Mouse (Mus musculus): ENCODE measurements around the gene Mrpl11.
A peak's percentile ranks its signal among the peaks of the same experiment; 100 is the strongest.
"Not testable (repeated sequence)": the region's sequence is repeated elsewhere in the genome, so short reads cannot be mapped to it uniquely, and the experiment has no call there.

Gene Mrpl11

GRCm38 (mm10) chr19:4961928-4962601 is at the start of gene Mrpl11:
Mrpl11 (plus strand) TSS chr19:4962147.
- peak; percentile 89 for DNase-seq (ENCODE audit: low read depth, low spot score)

DNA sequence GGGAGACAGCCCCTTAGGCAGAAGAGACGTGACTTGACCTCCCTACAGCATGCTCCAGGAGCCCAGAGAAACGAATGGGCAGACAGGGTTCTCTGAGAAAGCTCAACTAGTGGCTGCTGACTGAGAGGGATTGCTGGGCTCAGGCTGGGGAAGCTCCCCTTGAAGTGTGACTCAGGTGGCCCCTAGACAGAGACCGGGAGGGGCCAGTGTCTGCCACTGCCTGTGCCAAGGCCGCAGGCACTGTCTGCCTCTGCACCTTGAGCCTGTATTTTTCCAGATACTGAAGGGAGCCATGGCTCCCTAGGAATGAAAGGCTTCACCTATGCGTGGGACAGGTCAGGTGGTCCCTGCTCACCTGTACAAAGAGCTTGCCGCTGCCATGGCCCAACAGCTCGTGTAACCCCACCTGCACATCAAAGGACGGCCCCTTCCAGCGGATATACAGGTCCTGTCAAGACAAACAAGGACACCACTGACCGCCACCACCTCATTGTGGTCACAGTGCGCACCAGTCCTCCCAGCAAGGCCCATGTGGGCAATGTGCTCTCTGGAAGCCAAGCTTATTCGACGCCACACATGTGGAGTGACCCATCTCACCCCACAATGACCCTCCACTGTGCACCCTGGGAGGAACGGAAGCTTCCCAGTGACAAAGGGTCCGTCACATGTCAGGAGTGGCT is 45.9 kb upstream of the Mrpl11 start:
- DNase-seq (ENCODE audit: low read depth, low spot score) = no peak

DNA sequence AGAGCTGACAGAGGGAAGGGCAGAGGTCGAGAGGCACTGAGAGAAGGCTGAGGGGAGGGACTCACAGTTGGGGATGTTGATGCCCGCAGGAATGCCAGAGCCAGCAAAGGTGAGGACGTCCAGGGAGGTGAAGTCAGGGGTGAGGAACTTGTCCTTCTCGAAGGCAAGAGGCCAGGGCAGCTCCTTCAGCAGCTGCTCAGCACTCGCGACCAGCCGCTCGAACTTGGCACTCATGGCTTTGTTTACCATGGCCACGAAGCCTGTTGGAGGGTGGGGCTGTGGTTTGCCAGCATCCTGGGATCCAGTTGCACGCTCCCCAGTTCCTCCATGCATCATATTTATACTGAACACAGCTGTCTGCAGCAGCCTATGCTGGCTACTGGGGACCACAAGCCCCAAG is 45.1 kb upstream of the Mrpl11 start:
- DNase-seq (ENCODE audit: low read depth, low spot score) = no peak

DNA sequence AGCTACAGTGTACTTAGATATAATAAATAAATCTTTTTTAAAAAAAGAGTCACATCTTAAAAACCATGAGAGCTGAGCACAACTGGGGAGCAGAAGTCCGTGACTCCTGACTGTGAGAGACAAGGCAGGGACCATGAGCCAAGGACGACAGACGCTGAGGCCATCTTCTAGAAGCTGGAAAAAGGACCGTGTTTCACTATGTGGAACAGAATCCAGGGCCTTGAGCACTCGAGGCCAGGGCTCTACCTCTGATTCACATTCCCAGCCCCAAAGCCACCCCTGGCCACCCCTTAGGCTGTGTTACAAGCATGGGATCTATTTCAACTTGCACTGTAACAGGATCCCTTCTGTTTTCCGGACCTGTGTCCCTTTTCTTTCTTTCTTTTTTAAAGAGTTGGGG is 42.3 kb upstream of the Mrpl11 start:
- DNase-seq (ENCODE audit: low read depth, low spot score) = no peak

- DNase-seq (ENCODE audit: low read depth, low spot score) = no peak
Observed at GRCm38 (mm10) chr19:4925121-4925860, 36.7 kb upstream of the Mrpl11 start.

GRCm38 (mm10) chr19:4927904-4928531 is 33.9 kb upstream of the Mrpl11 start, which contains the start of gene Dpp3:
Dpp3 (minus strand) TSS chr19:4928287.
- DNase-seq (ENCODE audit: low read depth, low spot score) = peak; percentile 97

- peak; percentile 82 for DNase-seq (ENCODE audit: low read depth, low spot score)
Observed at GRCm38 (mm10) chr19:4928781-4929180, 33.2 kb upstream of the Mrpl11 start.

DNA sequence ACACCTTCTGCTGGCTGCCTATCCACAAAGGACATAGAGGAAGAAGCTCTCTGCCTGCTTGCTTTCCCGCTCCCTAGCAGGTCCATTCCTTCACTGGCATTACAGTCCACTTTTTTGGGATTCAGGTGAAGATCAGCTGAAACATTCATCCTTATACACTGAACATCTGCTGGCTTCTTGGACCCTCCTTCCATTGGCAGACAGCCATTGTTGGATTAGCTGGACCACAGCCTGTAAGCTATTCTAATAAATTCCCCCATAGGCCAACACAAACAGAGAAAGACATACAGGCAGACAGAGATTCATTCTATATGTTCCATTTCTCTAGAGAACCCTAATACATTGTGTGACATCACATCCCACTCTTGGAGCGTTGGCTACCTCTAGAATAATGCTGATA is 25.1 kb upstream of the Mrpl11 start:
- no peak for DNase-seq (ENCODE audit: low read depth, low spot score)

DNA sequence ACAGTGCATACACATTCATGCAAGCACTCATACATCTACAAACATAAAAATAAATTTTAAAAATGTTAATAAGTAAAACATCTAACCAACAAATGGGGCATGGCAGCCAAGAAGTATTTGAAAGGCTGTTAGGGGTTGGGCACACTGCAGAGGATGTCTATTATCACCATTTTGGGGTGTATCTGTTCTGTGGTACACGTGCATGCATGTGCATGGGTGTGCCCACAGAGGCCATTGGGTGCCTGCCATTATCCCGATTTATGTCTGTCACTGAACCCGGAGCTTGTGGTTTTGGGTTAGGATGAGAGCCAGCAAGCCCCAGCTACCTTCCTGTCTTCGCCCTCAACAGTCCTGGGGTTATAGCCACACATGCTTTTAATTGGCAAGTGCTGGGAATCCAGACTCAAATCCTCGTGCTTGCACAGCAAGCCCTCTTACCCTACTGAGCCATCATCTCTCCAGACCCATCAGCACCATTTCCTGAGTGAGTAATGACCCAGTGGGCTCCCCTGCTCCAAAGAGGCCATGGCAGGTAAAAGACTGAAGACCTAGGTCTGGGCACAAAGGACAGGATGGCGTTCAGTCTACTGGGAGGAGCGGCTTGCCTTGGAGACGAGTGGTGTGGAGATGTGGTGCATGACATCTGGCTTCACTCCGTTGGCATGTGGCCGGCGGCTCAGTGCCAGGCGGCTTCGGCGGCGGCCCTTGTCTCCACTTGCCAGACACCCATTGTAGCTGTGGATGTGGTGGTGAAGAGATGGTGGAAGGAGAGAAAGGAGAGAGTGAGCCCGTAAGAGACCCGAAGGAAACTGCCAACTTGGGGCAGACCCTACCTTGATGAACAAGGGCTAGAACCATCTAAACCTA is 24.3 kb upstream of the Mrpl11 start:
- DNase-seq (ENCODE audit: low read depth, low spot score) = no peak

DNA sequence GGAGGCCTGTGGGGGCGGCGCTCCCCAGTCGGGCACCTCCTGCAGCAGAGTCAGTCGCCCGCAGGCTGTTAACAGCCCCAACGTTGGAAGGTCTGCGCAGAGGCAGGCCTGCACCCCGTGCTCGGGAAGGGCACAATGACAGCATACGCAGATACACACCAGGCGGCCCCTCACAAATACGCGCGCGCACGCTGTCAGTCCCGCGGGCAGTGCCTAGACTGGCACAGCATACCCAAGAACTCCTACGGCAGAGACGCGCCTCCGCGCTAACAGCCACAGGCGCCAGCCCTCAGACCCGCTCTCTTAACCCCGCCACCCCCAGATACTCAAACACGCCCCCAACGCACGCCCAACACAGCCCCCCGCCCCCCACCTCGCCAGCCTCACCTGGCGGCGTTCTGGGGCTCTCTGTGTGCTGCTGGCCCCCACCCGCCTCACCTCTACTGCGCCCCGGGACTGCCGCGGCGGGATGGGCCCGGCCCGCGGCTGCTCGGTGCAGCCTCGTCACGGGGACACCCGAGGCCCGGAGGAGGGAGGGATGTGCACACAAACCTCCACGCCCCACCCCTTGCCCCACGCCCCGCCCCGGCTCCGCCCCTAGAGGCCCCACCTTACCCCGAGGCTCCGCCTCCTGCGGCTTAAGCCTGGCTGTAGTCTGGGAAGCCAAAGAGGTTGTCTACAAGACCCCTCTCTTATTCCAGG is 19.2 kb upstream of the Mrpl11 start, which contains the start of gene Peli3:
Gene Peli3 (minus strand): TSS at position 577 of the 702 bp plus-strand sequence.
- peak; percentile 55 for DNase-seq (ENCODE audit: low read depth, low spot score)

GRCm38 (mm10) chr19:4943253-4943588 is 18.7 kb upstream of the Mrpl11 start:
- DNase-seq (ENCODE audit: low read depth, low spot score) = no peak

DNA sequence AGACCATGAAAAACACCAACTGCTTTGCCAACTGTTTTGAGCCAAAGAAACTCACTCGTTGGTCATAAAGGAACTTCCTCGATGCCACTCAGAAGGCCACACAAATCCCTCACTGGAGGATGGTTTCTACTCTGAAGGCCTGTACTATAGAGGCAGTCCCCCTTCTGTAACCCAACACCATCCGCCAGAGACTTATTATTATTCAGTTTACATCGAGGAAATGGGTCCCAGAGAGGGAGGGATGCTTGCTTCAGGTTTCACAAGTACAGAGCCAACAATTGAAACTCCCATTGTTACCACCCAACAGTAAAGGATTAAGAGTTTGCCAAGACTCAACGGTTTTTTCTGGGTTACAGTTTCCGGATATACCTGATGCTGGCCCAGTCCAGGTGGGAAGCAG is 16.4 kb upstream of the Mrpl11 start:
- no peak for DNase-seq (ENCODE audit: low read depth, low spot score)

- not testable (repeated sequence) for DNase-seq (ENCODE audit: low read depth, low spot score)
Observed at GRCm38 (mm10) chr19:4948641-4949040, 13.3 kb upstream of the Mrpl11 start.

- DNase-seq (ENCODE audit: low read depth, low spot score) = no peak
Observed at GRCm38 (mm10) chr19:4968236-4968635, 6.3 kb downstream of the Mrpl11 start.

GRCm38 (mm10) chr19:4981767-4982166 is 19.8 kb downstream of the Mrpl11 start:
- DNase-seq (ENCODE audit: low read depth, low spot score) = peak; percentile 60

DNA sequence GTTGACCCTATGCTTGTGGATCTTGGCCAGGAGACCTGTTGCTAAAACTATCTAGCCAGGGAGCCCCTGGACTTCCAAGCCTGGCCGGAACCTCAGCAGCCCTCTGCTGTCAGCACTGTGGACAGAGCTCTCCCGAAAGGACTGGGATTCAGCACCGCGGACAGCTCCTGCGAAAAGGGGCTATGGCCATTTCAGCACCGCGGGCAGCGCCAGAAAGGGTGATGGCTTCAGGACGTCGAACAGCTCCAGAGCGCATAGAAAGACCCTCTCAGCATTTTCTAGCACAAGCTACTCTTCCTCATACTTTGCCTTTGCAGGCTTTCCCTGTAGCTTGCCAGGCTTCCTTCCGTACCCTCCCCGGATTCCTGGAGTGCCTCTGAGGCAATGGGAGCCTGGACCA is 27.1 kb downstream of the Mrpl11 start:
- peak; percentile 85 for DNase-seq (ENCODE audit: low read depth, low spot score)

- DNase-seq (ENCODE audit: low read depth, low spot score) = no peak
Observed at GRCm38 (mm10) chr19:4989434-4990255, 27.7 kb downstream of the Mrpl11 start.

GRCm38 (mm10) chr19:4990256-4990625 is 28.3 kb downstream of the Mrpl11 start, which contains the start of gene Npas4:
Npas4 (minus strand) TSS chr19:4990316.
- no peak for DNase-seq (ENCODE audit: low read depth, low spot score)

- DNase-seq (ENCODE audit: low read depth, low spot score) = no peak
Observed at GRCm38 (mm10) chr19:4990716-4991115, 28.8 kb downstream of the Mrpl11 start.

DNA sequence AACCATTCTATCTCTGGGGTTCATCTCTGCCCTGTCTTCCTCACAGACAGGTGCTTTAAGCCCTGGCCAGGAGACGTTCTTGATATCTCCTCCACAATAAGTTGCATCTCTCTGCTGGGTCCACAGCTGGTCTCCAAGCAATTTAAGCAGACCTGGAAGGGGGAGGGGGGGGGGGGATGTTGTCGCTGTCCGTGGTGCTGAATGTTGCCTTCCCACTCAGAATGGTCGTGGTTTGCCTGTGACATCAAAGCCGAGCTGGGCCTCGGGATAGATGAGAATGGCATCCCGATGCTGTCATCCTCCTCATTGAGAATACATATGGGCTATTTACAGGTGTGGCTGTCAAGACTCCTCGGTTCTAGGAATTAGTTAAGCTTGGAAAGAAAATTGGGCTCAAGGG is 30.4 kb downstream of the Mrpl11 start:
- peak; percentile 23 for DNase-seq (ENCODE audit: low read depth, low spot score)

Measured in skeletal muscle tissue, adult 2 months (tissue).